ENCODE assay signal across 17 mouse cellular contexts in the genomic region with DNA sequence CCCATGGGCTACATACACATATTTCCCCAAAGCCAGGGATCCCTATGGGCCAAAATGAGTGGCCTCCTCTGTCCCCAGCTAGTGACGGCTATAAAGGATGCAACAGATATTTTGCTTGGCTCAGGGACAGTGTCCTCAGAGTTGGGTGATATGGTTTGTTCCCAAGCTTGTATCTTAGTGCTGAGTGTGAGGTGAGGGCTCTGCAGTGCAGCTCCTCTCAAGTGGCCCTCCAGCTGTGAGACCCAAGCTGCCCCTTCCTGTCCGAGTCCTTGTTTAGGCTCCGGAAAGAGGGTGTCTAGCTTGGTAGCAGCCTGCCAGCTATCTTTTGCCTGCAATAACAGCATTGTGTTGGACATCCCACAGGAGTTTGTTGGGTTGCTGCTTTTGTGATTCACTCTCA.
DNase-seq lines count a peak whose midpoint lies in the region; ATAC-seq and TF ChIP-seq lines count a peak whose summit lies in the region.
"Had no signal": no experiment of that assay in that cellular context is flagged by ENCODE, and none has a peak within 500 bp of the region (broad histone marks: within the 10 kb centered on the region; RNA-seq: fewer than 3 reads in every experiment).

No protein-coding gene starts in this region.

- WGBS in heart, embryonic 16.5 days: 26% methylated on average over 3 of the region's 3 CpGs

- no peaks in the 10 kb centered on the region for H3K9me3 ChIP-seq in heart, embryonic 16.5 days (replicated peaks; ENCODE audit: control insufficient read depth, low read length)
- H3K9me3 ChIP-seq: embryonic facial prominence, embryonic 13.5 days; limb, embryonic 12.5 days; midbrain, embryonic 12.5 days had no signal

- peak; percentile 46 for ATAC-seq in heart, embryonic 16.5 days (replicated peaks; ENCODE audit: extremely low read depth, insufficient read depth, low FRiP score)

- no peak overlapping the region for H3K4me2 ChIP-seq in heart, embryonic 16.5 days (ENCODE audit: low read depth, low read length)
- H3K4me2 ChIP-seq: embryonic facial prominence, embryonic 13.5 days; limb, embryonic 12.5 days; midbrain, embryonic 12.5 days had no signal

- H3K4me1 ChIP-seq in heart, embryonic 16.5 days (ENCODE audit: control insufficient read depth, insufficient read depth, low read length): peaks cover 24% of the 10 kb centered on the region

- H3K27ac ChIP-seq in layer of hippocampus, adult 2 months: peak overlapping the region; percentile 91; the same call in 1 of the 2 replicates
- H3K27ac ChIP-seq in heart, embryonic 16.5 days (ENCODE audit: low read length): peak overlapping the region; percentile 82
- H3K27ac ChIP-seq: embryonic facial prominence, embryonic 13.5 days; limb, embryonic 12.5 days; liver, embryonic 14.5 days; midbrain, embryonic 12.5 days had no signal

- no peak for DNase-seq in layer of hippocampus, adult 2 months (ENCODE audit: low spot score in 2 of 2)
- DNase-seq in layer of hippocampus, postnatal 36 days: no peak
- DNase-seq in heart, adult 9 months (ENCODE audit: low spot score in 2 of 2): peak; percentile 33 to 54
- peak; percentile 22 for DNase-seq in lung, postnatal 14 days
- no peak for DNase-seq in urinary bladder, adult 18-20 months (ENCODE audit: low spot score in 2 of 2)
- DNase-seq in left cerebral cortex, adult 9 months (ENCODE audit: low spot score in 2 of 2): no peak
- DNase-seq: adrenal gland, postnatal 25 days; B cell, adult 2 months; cerebellum, adult 8-10 months; gastrocnemius, postnatal 10 days; kidney, adult 2 months; kidney, postnatal 36 days had no signal

- no peaks in the 10 kb centered on the region for H3K36me3 ChIP-seq in heart, embryonic 16.5 days (ENCODE audit: control insufficient read depth, insufficient read depth)
- H3K36me3 ChIP-seq: embryonic facial prominence, embryonic 13.5 days; limb, embryonic 12.5 days; midbrain, embryonic 12.5 days had no signal

- no peak overlapping the region for H3K4me3 ChIP-seq in layer of hippocampus, adult 2 months
- no peak overlapping the region for H3K4me3 ChIP-seq in heart, embryonic 16.5 days (ENCODE audit: low read length)
- H3K4me3 ChIP-seq: embryonic facial prominence, embryonic 13.5 days; limb, embryonic 12.5 days; midbrain, embryonic 12.5 days had no signal

- no peak for TF ChIP-seq CTCF in layer of hippocampus, adult 2 months (conservative IDR thresholded peaks at IDR 0.05)

- H3K27me3 ChIP-seq in heart, embryonic 16.5 days (ENCODE audit: control insufficient read depth, insufficient read depth, low read length): no peaks in the 10 kb centered on the region
- H3K27me3 ChIP-seq: embryonic facial prominence, embryonic 13.5 days; limb, embryonic 12.5 days; midbrain, embryonic 12.5 days had no signal

- no peak overlapping the region for H3K9ac ChIP-seq in heart, embryonic 16.5 days (ENCODE audit: low read length)
- H3K9ac ChIP-seq: embryonic facial prominence, embryonic 13.5 days; limb, embryonic 12.5 days; liver, embryonic 14.5 days; midbrain, embryonic 12.5 days had no signal

Comparison
In these comparisons a context has a peak if more than half of its experiments do, and no peak if none do; other contexts are left out.
1. DNase-seq: peak in heart, adult 9 months (2 of 2) and lung, postnatal 14 days (single experiment); none in layer of hippocampus, adult 2 months (0 of 2), layer of hippocampus, postnatal 36 days (0 of 2), urinary bladder, adult 18-20 months (0 of 2) and left cerebral cortex, adult 9 months (0 of 2).